Mouse (Mus musculus) limb, embryonic 13.5 days (tissue): ENCODE measurements at regions not wholly inside any gene's neighbourhood (a gene's known extent, or its start where the extent isn't known, plus 50 kb on each side); places are given as distances from the start of the nearest gene placed in this dataset.
A peak's percentile ranks its signal among the peaks of the same experiment; 100 is the strongest.

ENCODE experiments used
- ATAC-seq: fragments of 200-750 bp; cut with Nextera tagmentation; 2 replicates; pipeline ENCODE4 v1.8.0; 2017; ENCODE audit warnings: low read depth, moderate number of reproducible peaks, moderate TSS enrichment; ENCODE audit not compliant: low FRiP score
- H3K27ac ChIP-seq: fragments of 300-500 bp; sonication (generic); 2 replicates; pipeline ENCODE4 v1.5.1; 2015; ENCODE audit warnings: inconsistent platforms, mild to moderate bottlenecking, moderate library complexity
- H3K27me3 ChIP-seq: fragments of 300-500 bp; sonication (generic); 2 replicates; pipeline ENCODE4 v1.6.1; 2015; ENCODE audit warnings: mild to moderate bottlenecking, inconsistent platforms
- H3K36me3 ChIP-seq: fragments of 300-500 bp; sonication (generic); 2 replicates; pipeline ENCODE4 v1.6.1; 2015; ENCODE audit warnings: inconsistent platforms, mild to moderate bottlenecking, moderate library complexity
- H3K4me1 ChIP-seq: fragments of 300-500 bp; sonication (generic); 2 replicates; pipeline ENCODE4 v1.6.1; 2015; ENCODE audit warnings: inconsistent platforms
- H3K4me2 ChIP-seq: fragments of 300-500 bp; sonication (generic); replicated peaks from 2 replicates; pipeline ENCODE4 v1.6.1; 2015; ENCODE audit warnings: inconsistent platforms, mild to moderate bottlenecking, moderate library complexity
- H3K4me3 ChIP-seq: fragments of 300-500 bp; sonication (generic); 2 replicates; pipeline ENCODE4 v1.5.1; 2015; ENCODE audit warnings: moderate library complexity, mild to moderate bottlenecking, inconsistent platforms
- H3K9ac ChIP-seq: fragments of 300-500 bp; sonication (generic); 2 replicates; pipeline ENCODE4 v1.6.1; 2015; ENCODE audit warnings: mild to moderate bottlenecking, inconsistent platforms
- H3K9me3 ChIP-seq: fragments of 300-500 bp; sonication (generic); 2 replicates; pipeline ENCODE4 v1.6.1; 2016; ENCODE audit warnings: inconsistent platforms
- WGBS: fragments of 180-500 bp; shearing (Covaris S2); methylation state at CpG from one replicate; pipeline ENCODE4 v1.1.7; 2015; 5-methylcytosine and 5-hydroxymethylcytosine counted together

GRCm38 (mm10) chr5:79679051-79679450, 1340.9 kb upstream of the Adgrl3 start:
- no peak overlapping the region for H3K4me2 ChIP-seq
- no peak overlapping the region for H3K27ac ChIP-seq
- whole genome bisulfite sequencing, result 32% methylated on average over 3 of the region's 3 CpGs
- no peaks in the 10 kb centered on the region for H3K27me3 ChIP-seq
- H3K9ac ChIP-seq, result no peak overlapping the region
- ATAC-seq, result no peak
- H3K36me3 ChIP-seq, result no peaks in the 10 kb centered on the region
- H3K9me3 ChIP-seq, result no peaks in the 10 kb centered on the region
- H3K4me1 ChIP-seq, result no peaks in the 10 kb centered on the region
- no peak overlapping the region for H3K4me3 ChIP-seq

GRCm38 (mm10) chr5:79680321-79680720, 1339.6 kb upstream of the Adgrl3 start:
- Histone ChIP-seq H3K4me2 (no peak overlapping the region), H3K36me3 (no peaks in the 10 kb centered on the region), H3K27ac (no peak overlapping the region), H3K9ac (no peak overlapping the region), H3K27me3 (no peaks in the 10 kb centered on the region), H3K4me3 (no peak overlapping the region), H3K4me1 (no peaks in the 10 kb centered on the region), H3K9me3 (no peaks in the 10 kb centered on the region)
- no peak for ATAC-seq

DNA sequence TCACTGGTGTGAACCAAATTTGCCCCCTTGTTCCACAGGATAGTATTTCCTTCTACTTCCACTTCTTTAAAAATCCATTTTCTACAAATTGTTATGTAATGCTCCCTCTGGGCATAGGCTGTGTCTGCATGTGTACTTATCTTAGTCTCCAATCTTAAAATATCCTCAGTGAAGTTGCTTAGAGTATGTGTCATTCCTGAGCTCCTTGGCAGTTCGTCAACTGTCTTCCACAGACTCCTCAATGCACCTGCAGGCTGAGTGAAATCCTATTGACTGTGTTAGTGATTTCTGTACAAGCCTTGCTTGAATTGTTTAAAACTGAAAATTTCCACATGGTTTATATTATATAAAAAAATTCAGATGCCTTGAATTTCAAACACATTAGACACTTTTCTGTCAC, 1313.3 kb upstream of the Adgrl3 start:
- Histone ChIP-seq H3K36me3 (no peaks in the 10 kb centered on the region), H3K4me2 (no peak overlapping the region), H3K9me3 (peaks cover 5% of the 10 kb centered on the region), H3K27me3 (no peaks in the 10 kb centered on the region), H3K4me1 (no peaks in the 10 kb centered on the region), H3K4me3 (no peak overlapping the region), H3K9ac (no peak overlapping the region), H3K27ac (no peak overlapping the region)
- WGBS, result 63% methylated on average over 1 of the region's 1 CpGs
- peak; percentile 71 for ATAC-seq

GRCm38 (mm10) chr5:79734885-79735284, 1285.1 kb upstream of the Adgrl3 start:
- H3K9ac ChIP-seq, result no peak overlapping the region

GRCm38 (mm10) chr5:79784391-79784790, 1235.5 kb upstream of the Adgrl3 start:
- H3K4me2 ChIP-seq, result no peak overlapping the region

More at GRCm38 (mm10) chr5:79734885-79735284, 1285.1 kb upstream of the Adgrl3 start:
- no peak overlapping the region for H3K27ac ChIP-seq
- H3K27me3 ChIP-seq, result no peaks in the 10 kb centered on the region
- ATAC-seq, result no peak
- H3K4me1 ChIP-seq, result no peaks in the 10 kb centered on the region
- no peaks in the 10 kb centered on the region for H3K36me3 ChIP-seq
- no peak overlapping the region for H3K4me2 ChIP-seq
- 62% methylated on average over 5 of the region's 5 CpGs for WGBS
- H3K4me3 ChIP-seq, result no peak overlapping the region
- H3K9me3 ChIP-seq, result no peaks in the 10 kb centered on the region

DNA sequence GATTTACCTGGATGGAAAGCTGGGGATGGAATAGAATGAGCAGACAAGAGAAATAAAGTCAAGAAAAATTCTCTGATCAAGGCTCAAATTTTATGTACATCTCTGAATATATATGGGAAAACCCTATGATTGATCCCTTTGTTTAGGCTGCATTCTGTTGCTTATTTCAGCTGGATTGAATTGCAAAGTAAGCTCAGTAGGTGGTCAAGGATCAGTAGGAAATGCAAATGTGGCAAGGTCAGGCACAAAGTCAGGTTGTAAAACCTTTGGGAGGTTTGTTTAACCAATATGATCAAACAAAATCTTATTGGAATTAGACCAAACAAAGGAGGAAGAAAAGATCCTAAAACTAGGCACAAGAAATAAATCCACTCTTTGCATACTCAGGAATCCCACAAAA, 1193.4 kb upstream of the Adgrl3 start:
- H3K9me3 ChIP-seq, result peaks cover 22% of the 10 kb centered on the region
- H3K27me3 ChIP-seq, result no peaks in the 10 kb centered on the region
- no peak for ATAC-seq
- H3K9ac ChIP-seq, result no peak overlapping the region
- H3K4me2 ChIP-seq, result no peak overlapping the region
- H3K4me1 ChIP-seq, result no peaks in the 10 kb centered on the region
- no peak overlapping the region for H3K27ac ChIP-seq
- no peak overlapping the region for H3K4me3 ChIP-seq
- H3K36me3 ChIP-seq, result no peaks in the 10 kb centered on the region

More at GRCm38 (mm10) chr5:79784391-79784790, 1235.5 kb upstream of the Adgrl3 start:
- no peak overlapping the region for H3K4me3 ChIP-seq
- no peaks in the 10 kb centered on the region for H3K9me3 ChIP-seq
- WGBS, result 80% methylated on average over 1 of the region's 1 CpGs
- no peaks in the 10 kb centered on the region for H3K4me1 ChIP-seq
- H3K9ac ChIP-seq, result no peak overlapping the region
- H3K36me3 ChIP-seq, result no peaks in the 10 kb centered on the region
- no peak overlapping the region for H3K27ac ChIP-seq
- H3K27me3 ChIP-seq, result no peaks in the 10 kb centered on the region
- no peak for ATAC-seq

DNA sequence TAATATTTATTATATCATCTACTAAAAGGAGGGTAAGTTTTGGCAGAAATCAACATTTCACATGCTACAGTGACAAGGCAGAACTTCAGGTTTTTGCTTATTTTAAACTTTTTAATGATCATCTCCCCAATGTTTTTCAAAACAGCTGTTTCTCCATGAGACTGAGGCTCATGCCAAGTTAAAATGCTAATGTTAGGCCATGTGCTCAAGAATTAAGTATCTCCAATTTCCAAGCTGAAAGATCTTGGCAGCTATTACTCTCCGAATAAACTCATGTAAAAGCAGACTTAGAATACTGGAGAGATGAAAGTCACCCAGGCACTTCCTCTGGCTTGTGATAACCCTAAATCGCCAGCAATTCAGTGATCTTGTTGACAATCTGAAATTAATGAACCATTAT, 1173.5 kb upstream of the Adgrl3 start:
- no peaks in the 10 kb centered on the region for H3K4me1 ChIP-seq
- no peak overlapping the region for H3K9ac ChIP-seq
- H3K4me3 ChIP-seq, result no peak overlapping the region
- 75% methylated on average over 2 of the region's 2 CpGs for WGBS
- H3K4me2 ChIP-seq, result no peak overlapping the region
- H3K36me3 ChIP-seq, result no peaks in the 10 kb centered on the region
- H3K9me3 ChIP-seq, result no peaks in the 10 kb centered on the region
- ATAC-seq, result no peak
- H3K27ac ChIP-seq, result no peak overlapping the region
- H3K27me3 ChIP-seq, result no peaks in the 10 kb centered on the region

DNA sequence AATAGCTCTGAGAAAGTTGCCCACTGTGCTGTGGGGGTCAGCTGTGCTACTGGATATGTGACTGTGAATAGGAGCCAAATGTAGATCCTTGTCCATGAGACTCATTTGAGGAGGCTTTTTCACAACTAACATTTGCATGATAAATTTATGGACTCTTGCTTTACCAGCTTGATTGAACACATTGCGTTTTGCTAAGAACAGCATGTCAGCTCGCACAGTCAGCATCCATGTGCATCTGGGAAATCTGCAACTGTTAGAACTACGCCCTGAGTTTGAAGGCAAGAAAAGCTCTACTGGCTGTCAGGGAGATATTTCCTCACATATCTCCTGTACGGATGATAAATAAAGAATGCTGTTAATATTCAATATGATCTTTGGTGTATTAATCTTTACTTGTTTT, 1164.1 kb upstream of the Adgrl3 start:
- H3K27me3 ChIP-seq, result no peaks in the 10 kb centered on the region
- ATAC-seq, result no peak
- H3K4me2 ChIP-seq, result no peak overlapping the region
- no peaks in the 10 kb centered on the region for H3K36me3 ChIP-seq
- H3K27ac ChIP-seq, result no peak overlapping the region
- H3K4me1 ChIP-seq, result no peaks in the 10 kb centered on the region
- H3K9ac ChIP-seq, result no peak overlapping the region
- H3K4me3 ChIP-seq, result no peak overlapping the region
- no peaks in the 10 kb centered on the region for H3K9me3 ChIP-seq
- 92% methylated on average over 4 of the region's 4 CpGs for WGBS

- Histone ChIP-seq H3K9ac (no peak overlapping the region), H3K4me2 (no peak overlapping the region), H3K27me3 (no peaks in the 10 kb centered on the region), H3K27ac (no peak overlapping the region), H3K9me3 (no peaks in the 10 kb centered on the region), H3K4me3 (no peak overlapping the region), H3K36me3 (no peaks in the 10 kb centered on the region), H3K4me1 (no peaks in the 10 kb centered on the region)
- ATAC-seq, result no peak
- WGBS, result 85% methylated on average over 4 of the region's 4 CpGs
Measured at GRCm38 (mm10) chr5:79900713-79901112, 1119.2 kb upstream of the Adgrl3 start.

DNA sequence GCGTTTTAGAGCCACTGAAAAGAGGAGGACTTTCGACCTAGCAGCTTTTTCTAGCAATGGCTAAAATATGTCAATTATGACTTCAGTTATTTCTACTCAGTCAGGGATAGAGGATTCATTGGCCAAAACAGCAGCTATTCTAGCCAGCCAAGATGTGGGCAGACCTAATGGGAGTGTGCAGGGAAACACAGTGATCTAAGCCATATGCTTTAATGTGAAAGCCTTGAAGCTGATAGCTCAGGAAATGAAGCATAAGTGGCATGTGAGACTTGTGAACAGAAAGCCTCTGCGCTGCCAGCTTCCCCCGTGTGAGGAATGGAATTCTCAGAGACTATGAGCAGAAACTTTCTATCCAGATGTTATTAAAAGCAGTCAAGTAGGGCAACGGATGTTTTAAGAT, 1114.6 kb upstream of the Adgrl3 start:
- H3K9ac ChIP-seq, result no peak overlapping the region
- no peak overlapping the region for H3K27ac ChIP-seq
- WGBS, result 33% methylated on average over 5 of the region's 5 CpGs
- ATAC-seq, result no peak; the same call in 1 of the 2 replicates
- H3K27me3 ChIP-seq, result no peaks in the 10 kb centered on the region
- no peaks in the 10 kb centered on the region for H3K36me3 ChIP-seq
- no peak overlapping the region for H3K4me3 ChIP-seq
- no peak overlapping the region for H3K4me2 ChIP-seq
- no peaks in the 10 kb centered on the region for H3K4me1 ChIP-seq
- no peaks in the 10 kb centered on the region for H3K9me3 ChIP-seq
